Comparison of ENCODE assay signal across 8 mouse cellular contexts in genomic region chr14:20792922-20793757, GRCm38 (mm10). TPM values are rescaled to one million over a fixed set of nuclear protein-coding genes. Genes with fewer than 3 reads are reported as not detected.
DNase-seq lines count a peak whose midpoint lies in the region; ATAC-seq and TF ChIP-seq lines count a peak whose summit lies in the region.

No protein-coding gene starts in this region.

- WGBS in forebrain, embryonic 16.5 days = 1% methylated on average over 46 of the region's 57 CpGs

- peak; percentile 57 for ATAC-seq in forebrain, embryonic 16.5 days

- H3K4me3 ChIP-seq in forebrain, embryonic 16.5 days (replicated peaks; ENCODE audit: low read length) = peak overlapping the region; percentile 82

- H3K27me3 ChIP-seq in forebrain, embryonic 16.5 days (replicated peaks; ENCODE audit: control insufficient read depth, insufficient read depth, low read length) = no peaks in the 10 kb centered on the region

- no peaks in the 10 kb centered on the region for H3K9me3 ChIP-seq in forebrain, embryonic 16.5 days (ENCODE audit: control insufficient read depth, low read length)

- peak; percentile 51 for DNase-seq in right cerebral cortex, postnatal 14 days
- DNase-seq in right cerebral cortex, adult 2 months (ENCODE audit: low spot score in 2 of 2) = no peak
- DNase-seq in brain, embryonic 14.5 days (ENCODE audit: low read depth) = peak; percentile 76
- peak; percentile 72 to 79 for DNase-seq in kidney, postnatal 4 days
- peak; percentile 69 for DNase-seq in neural tube, embryonic 10.5 days (ENCODE audit: extremely low spot score, low spot score)
- DNase-seq in frontal cortex, postnatal 14 days (ENCODE audit: low spot score in 2 of 2) = no peak
- no peak for DNase-seq in ovary, postnatal 10 days (ENCODE audit: low spot score)

- peak overlapping the region; percentile 83 for H3K4me2 ChIP-seq in forebrain, embryonic 16.5 days (ENCODE audit: low read length)

- peaks cover 2% of the 10 kb centered on the region; the same call in 1 of the 2 replicates for H3K36me3 ChIP-seq in forebrain, embryonic 16.5 days (ENCODE audit: control insufficient read depth, insufficient read depth)

- no peak for TF ChIP-seq CTCF in brain, embryonic 14.5 days (IDR thresholded peaks at IDR 0.05; ENCODE audit: borderline replicate concordance, extremely low read depth, insufficient read depth, insufficient read length)

- peak overlapping the region; percentile 79 for H3K9ac ChIP-seq in forebrain, embryonic 16.5 days (replicated peaks; ENCODE audit: low read depth, low read length)

- no peak for TF ChIP-seq POLR2A in brain, embryonic 14.5 days (IDR thresholded peaks at IDR 0.05; ENCODE audit: borderline replicate concordance, extremely low read depth, insufficient read depth, insufficient read length, poor library complexity, severe bottlenecking)

- peaks cover 17% of the 10 kb centered on the region for H3K4me1 ChIP-seq in forebrain, embryonic 16.5 days (replicated peaks; ENCODE audit: control insufficient read depth, insufficient read depth, low read length)

- peak overlapping the region; percentile 63 for H3K27ac ChIP-seq in forebrain, embryonic 16.5 days (ENCODE audit: low read length)

RNA-seq across cellular contexts. Expression of gene Camk2g, which starts 0.7 kb away (rescaled TPM):
- polyA plus RNA-seq in brain, embryonic 14.5 days (2012; rRNA removed) = 76.7 and 96.1 TPM in 2 replicates
- polyA plus RNA-seq in forebrain, embryonic 16.5 days (2015; fragmentation: Nextera tagmentation; extraction: Ambion mirVana) = 123 and 127 TPM in 2 replicates

RNA-seq across cellular contexts. Expression of gene Plau, which starts 43.3 kb away (rescaled TPM):
- polyA plus RNA-seq in brain, embryonic 14.5 days (2012; rRNA removed) = 0.98 and 1.8 TPM in 2 replicates
- polyA plus RNA-seq in forebrain, embryonic 16.5 days (2015; fragmentation: Nextera tagmentation; extraction: Ambion mirVana) = 0.33 and 0.50 TPM in 2 replicates

RNA-seq across cellular contexts. Expression of gene Ndst2, which starts 58.8 kb away (rescaled TPM):
- polyA plus RNA-seq in brain, embryonic 14.5 days (2012; rRNA removed) = 33.3 and 38.6 TPM in 2 replicates
- 15.7 and 16.7 TPM in 2 replicates for polyA plus RNA-seq in forebrain, embryonic 16.5 days (2015; fragmentation: Nextera tagmentation; extraction: Ambion mirVana)

Comparison
In these comparisons a context has a peak if more than half of its experiments do, and no peak if none do; other contexts are left out.
1. DNase-seq: peak in right cerebral cortex, postnatal 14 days (single experiment), brain, embryonic 14.5 days (single experiment), kidney, postnatal 4 days (2 of 2) and neural tube, embryonic 10.5 days (single experiment); none in right cerebral cortex, adult 2 months (0 of 2), frontal cortex, postnatal 14 days (0 of 2) and ovary, postnatal 10 days (single experiment).